Mouse (Mus musculus): Measurements from ENCODE around the gene Atoh8. TPM values are rescaled to one million over a fixed set of nuclear protein-coding genes. Genes with fewer than 3 reads are reported as not detected.
A peak's percentile ranks its signal among the peaks of the same experiment; 100 is the strongest.

Atoh8 gene
- polyA plus RNA-seq, 1 experiment from 2014 or later = 18.9 TPM

GRCm38 (mm10) chr6:72221271-72221670, 14.1 kb downstream of the Atoh8 start:
- H3K9ac ChIP-seq = no peak overlapping the region
- no peak for ATAC-seq (replicated peaks; ENCODE audit: low FRiP score)
- no peak overlapping the region for H3K4me3 ChIP-seq (replicated peaks)
- H3K4me2 ChIP-seq = no peak overlapping the region
- 51% methylated on average over 6 of the region's 6 CpGs for WGBS
- H3K27ac ChIP-seq = 0 out of 2 replicates have a peak overlapping the region, but pooled peaks have one; percentile 10
- no peaks in the 10 kb centered on the region for H3K9me3 ChIP-seq (replicated peaks)
- H3K4me1 ChIP-seq = peaks cover 79% of the 10 kb centered on the region
- peaks cover 7% of the 10 kb centered on the region; the same call in 1 of the 2 replicates for H3K27me3 ChIP-seq
- no peaks in the 10 kb centered on the region for H3K36me3 ChIP-seq

GRCm38 (mm10) chr6:72219549-72219948, 15.8 kb downstream of the Atoh8 start:
- no peak overlapping the region for H3K4me2 ChIP-seq
- no peak overlapping the region for H3K4me3 ChIP-seq (replicated peaks)
- WGBS = 41% methylated on average over 5 of the region's 5 CpGs
- no peaks in the 10 kb centered on the region for H3K9me3 ChIP-seq (replicated peaks)
- ATAC-seq (replicated peaks; ENCODE audit: low FRiP score) = no peak
- H3K36me3 ChIP-seq = no peaks in the 10 kb centered on the region
- H3K4me1 ChIP-seq = peaks cover 96% of the 10 kb centered on the region
- peak overlapping the region; percentile 33 for H3K27ac ChIP-seq
- no peak overlapping the region for H3K9ac ChIP-seq
- peaks cover 7% of the 10 kb centered on the region; the same call in 1 of the 2 replicates for H3K27me3 ChIP-seq

GRCm38 (mm10) chr6:72218281-72218680, 17.1 kb downstream of the Atoh8 start:
- H3K9ac ChIP-seq = no peak overlapping the region
- H3K4me2 ChIP-seq = no peak overlapping the region; the same call in 1 of the 2 replicates
- no peaks in the 10 kb centered on the region for H3K36me3 ChIP-seq
- H3K4me1 ChIP-seq = peaks cover 98% of the 10 kb centered on the region
- peaks cover 7% of the 10 kb centered on the region; the same call in 1 of the 2 replicates for H3K27me3 ChIP-seq
- no peak overlapping the region for H3K4me3 ChIP-seq (replicated peaks)
- 52% methylated on average over 4 of the region's 4 CpGs for WGBS
- H3K27ac ChIP-seq = peak overlapping the region; percentile 92
- no peak for ATAC-seq (replicated peaks; ENCODE audit: low FRiP score)
- H3K9me3 ChIP-seq (replicated peaks) = no peaks in the 10 kb centered on the region

GRCm38 (mm10) chr6:72217415-72217784, 18.0 kb downstream of the Atoh8 start:
- Histone ChIP-seq H3K4me2 (peak overlapping the region; percentile 55), H3K9ac (no peak overlapping the region), H3K27me3 (peaks cover 7% of the 10 kb centered on the region; the same call in 1 of the 2 replicates), H3K4me3 (replicated peaks) (peak overlapping the region; percentile 11; the same call in 1 of the 2 replicates), H3K36me3 (no peaks in the 10 kb centered on the region), H3K9me3 (replicated peaks) (no peaks in the 10 kb centered on the region), H3K27ac (peak overlapping the region; percentile 92), H3K4me1 (peaks cover 98% of the 10 kb centered on the region)
- no peak for ATAC-seq (replicated peaks; ENCODE audit: low FRiP score)
- 42% methylated on average over 6 of the region's 6 CpGs for WGBS

GRCm38 (mm10) chr6:72216681-72217414, 18.5 kb downstream of the Atoh8 start:
- Histone ChIP-seq H3K4me3 (replicated peaks) (peak overlapping the region; percentile 11), H3K9ac (no peak overlapping the region), H3K36me3 (no peaks in the 10 kb centered on the region), H3K4me1 (peaks cover 95% of the 10 kb centered on the region), H3K27me3 (peaks cover 7% of the 10 kb centered on the region; the same call in 1 of the 2 replicates), H3K27ac (peak overlapping the region; percentile 92), H3K4me2 (peak overlapping the region; percentile 55), H3K9me3 (replicated peaks) (no peaks in the 10 kb centered on the region)
- ATAC-seq (replicated peaks; ENCODE audit: low FRiP score) = peak; percentile 91
- WGBS = under 1% methylated on average over 32 of the region's 33 CpGs

GRCm38 (mm10) chr6:72215582-72215981, 19.8 kb downstream of the Atoh8 start:
- Histone ChIP-seq H3K4me2 (peak overlapping the region; percentile 55; the same call in 1 of the 2 replicates), H3K36me3 (0 out of 2 replicates have a peak, but pooled peaks cover under 1% of the 10 kb centered on the region), H3K4me1 (peaks cover 89% of the 10 kb centered on the region), H3K27ac (peak overlapping the region; percentile 92), H3K9ac (no peak overlapping the region), H3K27me3 (peaks cover 4% of the 10 kb centered on the region; the same call in 1 of the 2 replicates), H3K9me3 (replicated peaks) (no peaks in the 10 kb centered on the region), H3K4me3 (replicated peaks) (no peak overlapping the region)
- ATAC-seq (replicated peaks; ENCODE audit: low FRiP score) = no peak
- WGBS = 57% methylated on average over 6 of the region's 6 CpGs

- Histone ChIP-seq H3K4me1 (peaks cover 50% of the 10 kb centered on the region), H3K9ac (no peak overlapping the region), H3K27ac (no peak overlapping the region), H3K36me3 (peaks cover 7% of the 10 kb centered on the region; the same call in 1 of the 2 replicates), H3K4me2 (no peak overlapping the region), H3K9me3 (replicated peaks) (no peaks in the 10 kb centered on the region), H3K4me3 (replicated peaks) (no peak overlapping the region), H3K27me3 (no peaks in the 10 kb centered on the region)
- no peak for ATAC-seq (replicated peaks; ENCODE audit: low FRiP score)
- 65% methylated on average over 4 of the region's 4 CpGs for WGBS
Observed at GRCm38 (mm10) chr6:72211360-72211759, 24.0 kb downstream of the Atoh8 start.

GRCm38 (mm10) chr6:72210823-72211222, 24.6 kb downstream of the Atoh8 start:
- Histone ChIP-seq H3K9me3 (replicated peaks) (no peaks in the 10 kb centered on the region), H3K27me3 (no peaks in the 10 kb centered on the region), H3K27ac (no peak overlapping the region), H3K36me3 (peaks cover 13% of the 10 kb centered on the region), H3K4me1 (peaks cover 44% of the 10 kb centered on the region), H3K9ac (no peak overlapping the region), H3K4me3 (replicated peaks) (no peak overlapping the region), H3K4me2 (no peak overlapping the region)
- 87% methylated on average over 7 of the region's 7 CpGs for WGBS
- no peak for ATAC-seq (replicated peaks; ENCODE audit: low FRiP score)

GRCm38 (mm10) chr6:72209738-72210137, 25.6 kb downstream of the Atoh8 start:
- Histone ChIP-seq H3K36me3 (peaks cover 22% of the 10 kb centered on the region), H3K9me3 (replicated peaks) (no peaks in the 10 kb centered on the region), H3K9ac (no peak overlapping the region), H3K27ac (no peak overlapping the region), H3K4me1 (peaks cover 34% of the 10 kb centered on the region), H3K4me2 (no peak overlapping the region), H3K27me3 (no peaks in the 10 kb centered on the region), H3K4me3 (replicated peaks) (no peak overlapping the region)
- no peak for ATAC-seq (replicated peaks; ENCODE audit: low FRiP score)
- WGBS = 92% methylated on average over 7 of the region's 7 CpGs

- H3K4me1 ChIP-seq = peaks cover 22% of the 10 kb centered on the region
- H3K4me2 ChIP-seq = no peak overlapping the region
- WGBS = 88% methylated on average over 8 of the region's 8 CpGs
- ATAC-seq (replicated peaks; ENCODE audit: low FRiP score) = no peak
- H3K36me3 ChIP-seq = peaks cover 26% of the 10 kb centered on the region
- no peaks in the 10 kb centered on the region for H3K9me3 ChIP-seq (replicated peaks)
- H3K27ac ChIP-seq = no peak overlapping the region
- no peaks in the 10 kb centered on the region for H3K27me3 ChIP-seq
- H3K4me3 ChIP-seq (replicated peaks) = no peak overlapping the region
- no peak overlapping the region for H3K9ac ChIP-seq
Observed at GRCm38 (mm10) chr6:72208406-72209045, 26.9 kb downstream of the Atoh8 start.

- no peaks in the 10 kb centered on the region for H3K9me3 ChIP-seq (replicated peaks)
- no peak for ATAC-seq (replicated peaks; ENCODE audit: low FRiP score)
- H3K27ac ChIP-seq = no peak overlapping the region
- no peak overlapping the region for H3K4me2 ChIP-seq
- H3K36me3 ChIP-seq = peaks cover 26% of the 10 kb centered on the region
- peaks cover 17% of the 10 kb centered on the region for H3K4me1 ChIP-seq
- no peak overlapping the region for H3K4me3 ChIP-seq (replicated peaks)
- WGBS = 73% methylated on average over 9 of the region's 9 CpGs
- H3K9ac ChIP-seq = no peak overlapping the region
- H3K27me3 ChIP-seq = no peaks in the 10 kb centered on the region
Observed at GRCm38 (mm10) chr6:72206021-72206420, 29.4 kb downstream of the Atoh8 start.

- no peak overlapping the region for H3K9ac ChIP-seq
- H3K4me3 ChIP-seq (replicated peaks) = no peak overlapping the region
- H3K27me3 ChIP-seq = no peaks in the 10 kb centered on the region
- peaks cover 23% of the 10 kb centered on the region for H3K36me3 ChIP-seq
- no peaks in the 10 kb centered on the region for H3K9me3 ChIP-seq (replicated peaks)
- H3K4me2 ChIP-seq = no peak overlapping the region
- 73% methylated on average over 7 of the region's 7 CpGs for WGBS
- H3K27ac ChIP-seq = no peak overlapping the region
- peaks cover 23% of the 10 kb centered on the region for H3K4me1 ChIP-seq
- ATAC-seq (replicated peaks; ENCODE audit: low FRiP score) = no peak
Observed at GRCm38 (mm10) chr6:72204858-72205257, 30.5 kb downstream of the Atoh8 start.
